Mouse (Mus musculus): Measurements from ENCODE around the gene Olfr412. TPM values are rescaled to one million over a fixed set of nuclear protein-coding genes. Genes with fewer than 3 reads are reported as not detected.

Gene Olfr412
- polyA plus RNA-seq, 1 experiment from 2014 or later, result not detected

- no peak for ATAC-seq (ENCODE audit: insufficient number of reproducible peaks, insufficient read depth, low FRiP score, low TSS enrichment)
- H3K27me3 ChIP-seq, result 0 out of 2 replicates have a peak, but pooled peaks cover 3% of the 10 kb centered on the region
- H3K9ac ChIP-seq, result no peak overlapping the region
- no peaks in the 10 kb centered on the region for H3K9me3 ChIP-seq
- no peak overlapping the region for H3K4me3 ChIP-seq
- H3K36me3 ChIP-seq, result no peaks in the 10 kb centered on the region
- no peaks in the 10 kb centered on the region for H3K4me1 ChIP-seq
- 69% methylated on average over 5 of the region's 5 CpGs for WGBS
- no peak overlapping the region for H3K4me2 ChIP-seq (replicated peaks)
- H3K27ac ChIP-seq, result no peak overlapping the region
Observed at GRCm38 (mm10) chr11:74393489-74393888, 31.6 kb downstream of the Olfr412 start.

DNA sequence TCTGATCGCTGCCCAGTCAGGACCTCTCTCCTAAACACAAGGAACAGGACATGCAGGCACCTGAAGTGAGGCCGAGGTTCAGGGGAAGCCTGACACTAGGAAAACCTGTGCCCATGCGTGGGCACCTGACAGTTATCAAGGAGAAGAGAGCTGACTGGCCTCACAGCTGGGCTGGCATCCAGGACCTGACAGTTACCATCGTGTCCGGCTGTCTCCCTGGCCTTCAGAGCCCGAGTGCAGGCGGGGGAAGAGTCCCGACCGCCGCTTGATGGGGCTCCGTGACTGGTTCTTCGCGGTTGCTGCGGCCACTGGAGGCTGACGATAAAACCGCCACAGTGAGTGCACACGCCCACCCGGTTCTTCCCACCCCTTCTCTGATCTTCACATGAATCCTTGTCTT is 33.7 kb downstream of the Olfr412 start:
- H3K9ac ChIP-seq, result no peak overlapping the region
- no peak overlapping the region for H3K27ac ChIP-seq
- H3K4me2 ChIP-seq (replicated peaks), result no peak overlapping the region
- 85% methylated on average over 18 of the region's 18 CpGs for WGBS
- no peaks in the 10 kb centered on the region for H3K4me1 ChIP-seq
- 0 out of 2 replicates have a peak, but pooled peaks cover 3% of the 10 kb centered on the region for H3K27me3 ChIP-seq
- H3K36me3 ChIP-seq, result no peaks in the 10 kb centered on the region
- no peak for ATAC-seq (ENCODE audit: insufficient number of reproducible peaks, insufficient read depth, low FRiP score, low TSS enrichment)
- no peaks in the 10 kb centered on the region for H3K9me3 ChIP-seq
- no peak overlapping the region for H3K4me3 ChIP-seq

- no peak overlapping the region for H3K4me3 ChIP-seq
- no peaks in the 10 kb centered on the region for H3K9me3 ChIP-seq
- no peak overlapping the region for H3K9ac ChIP-seq
- H3K36me3 ChIP-seq, result no peaks in the 10 kb centered on the region
- no peak overlapping the region for H3K27ac ChIP-seq
- H3K4me2 ChIP-seq (replicated peaks), result no peak overlapping the region
- 36% methylated on average over 2 of the region's 2 CpGs for WGBS
- no peaks in the 10 kb centered on the region for H3K4me1 ChIP-seq
- H3K27me3 ChIP-seq, result no peaks in the 10 kb centered on the region
- no peak for ATAC-seq (ENCODE audit: insufficient number of reproducible peaks, insufficient read depth, low FRiP score, low TSS enrichment)
Observed at GRCm38 (mm10) chr11:74402126-74402525, 40.3 kb downstream of the Olfr412 start.

- no peaks in the 10 kb centered on the region for H3K9me3 ChIP-seq
- H3K9ac ChIP-seq, result no peak overlapping the region
- peaks cover 8% of the 10 kb centered on the region for H3K4me1 ChIP-seq
- no peaks in the 10 kb centered on the region for H3K36me3 ChIP-seq
- no peak for ATAC-seq (ENCODE audit: insufficient number of reproducible peaks, insufficient read depth, low FRiP score, low TSS enrichment)
- no peak overlapping the region for H3K27ac ChIP-seq
- 55% methylated on average over 2 of the region's 2 CpGs for WGBS
- no peak overlapping the region for H3K4me2 ChIP-seq (replicated peaks)
- no peaks in the 10 kb centered on the region for H3K27me3 ChIP-seq
- no peak overlapping the region for H3K4me3 ChIP-seq
Observed at GRCm38 (mm10) chr11:74404216-74404615, 42.3 kb downstream of the Olfr412 start.

DNA sequence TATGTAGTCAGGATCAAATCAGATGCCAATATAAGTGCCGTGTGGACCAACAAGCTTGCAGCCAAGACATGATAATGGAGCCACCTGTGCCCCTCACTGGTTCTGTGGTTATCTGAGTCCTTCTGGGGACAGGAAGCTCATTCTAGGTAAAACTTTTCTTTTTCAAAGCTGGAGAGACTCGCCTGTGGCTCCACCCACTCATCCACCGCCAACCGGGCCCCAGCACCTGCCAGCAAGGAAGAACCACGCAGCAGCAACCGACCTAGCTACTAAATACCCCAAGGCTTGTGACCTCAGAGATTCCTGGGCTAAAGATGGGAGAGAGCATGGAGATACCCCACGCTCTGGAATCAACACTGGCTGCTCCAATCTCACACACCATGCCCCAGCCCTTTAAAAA is 43.3 kb downstream of the Olfr412 start:
- Histone ChIP-seq H3K4me1 (peaks cover 17% of the 10 kb centered on the region), H3K27me3 (no peaks in the 10 kb centered on the region), H3K4me3 (no peak overlapping the region), H3K9ac (no peak overlapping the region), H3K27ac (no peak overlapping the region), H3K9me3 (no peaks in the 10 kb centered on the region), H3K4me2 (replicated peaks) (no peak overlapping the region), H3K36me3 (no peaks in the 10 kb centered on the region)
- 74% methylated on average over 7 of the region's 7 CpGs for WGBS
- no peak for ATAC-seq (ENCODE audit: insufficient number of reproducible peaks, insufficient read depth, low FRiP score, low TSS enrichment)

GRCm38 (mm10) chr11:74408587-74409446 is 46.9 kb downstream of the Olfr412 start:
- WGBS, result 56% methylated on average over 4 of the region's 4 CpGs
- Histone ChIP-seq H3K27ac (peak overlapping the region; percentile 63), H3K27me3 (no peaks in the 10 kb centered on the region), H3K4me2 (replicated peaks) (no peak overlapping the region), H3K9me3 (no peaks in the 10 kb centered on the region), H3K9ac (no peak overlapping the region), H3K36me3 (no peaks in the 10 kb centered on the region), H3K4me1 (peaks cover 20% of the 10 kb centered on the region), H3K4me3 (no peak overlapping the region)
- ATAC-seq (ENCODE audit: insufficient number of reproducible peaks, insufficient read depth, low FRiP score, low TSS enrichment), result peak; percentile 70

GRCm38 (mm10) chr11:74409447-74409754 is 47.5 kb downstream of the Olfr412 start:
- Histone ChIP-seq H3K27ac (peak overlapping the region; percentile 63), H3K9me3 (no peaks in the 10 kb centered on the region), H3K9ac (no peak overlapping the region), H3K4me2 (replicated peaks) (no peak overlapping the region), H3K4me1 (peaks cover 20% of the 10 kb centered on the region), H3K27me3 (no peaks in the 10 kb centered on the region), H3K4me3 (no peak overlapping the region), H3K36me3 (no peaks in the 10 kb centered on the region)
- ATAC-seq (ENCODE audit: insufficient number of reproducible peaks, insufficient read depth, low FRiP score, low TSS enrichment), result no peak
- 45% methylated on average over 5 of the region's 5 CpGs for WGBS

DNA sequence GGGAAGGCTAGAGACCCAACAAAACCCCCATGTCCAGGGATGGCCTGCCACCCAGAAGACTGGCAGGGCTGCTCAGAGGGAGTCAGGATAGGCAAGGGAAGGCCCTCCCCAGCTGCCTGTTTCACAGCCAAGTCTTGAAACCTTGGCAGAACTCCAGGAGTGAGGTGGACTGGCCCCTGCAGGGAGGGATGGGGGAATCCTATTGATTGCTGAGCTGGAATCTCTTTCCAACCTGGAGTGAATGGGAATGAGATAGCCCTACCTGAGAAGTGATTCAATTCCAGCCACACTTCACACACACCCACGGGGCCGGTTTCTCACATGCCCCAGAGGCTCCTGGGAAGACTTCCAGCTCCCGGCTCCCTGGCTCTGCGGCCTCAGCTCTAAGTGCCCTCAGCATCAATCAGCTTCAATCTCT is 47.9 kb downstream of the Olfr412 start:
- Histone ChIP-seq H3K4me1 (peaks cover 20% of the 10 kb centered on the region), H3K9ac (no peak overlapping the region), H3K9me3 (no peaks in the 10 kb centered on the region), H3K4me2 (replicated peaks) (no peak overlapping the region), H3K4me3 (no peak overlapping the region), H3K27ac (peak overlapping the region; percentile 63), H3K36me3 (no peaks in the 10 kb centered on the region), H3K27me3 (no peaks in the 10 kb centered on the region)
- 71% methylated on average over 4 of the region's 4 CpGs for WGBS
- 0 out of 2 replicates have a peak, but pooled peaks have one; percentile 37 for ATAC-seq (ENCODE audit: insufficient number of reproducible peaks, insufficient read depth, low FRiP score, low TSS enrichment)

DNA sequence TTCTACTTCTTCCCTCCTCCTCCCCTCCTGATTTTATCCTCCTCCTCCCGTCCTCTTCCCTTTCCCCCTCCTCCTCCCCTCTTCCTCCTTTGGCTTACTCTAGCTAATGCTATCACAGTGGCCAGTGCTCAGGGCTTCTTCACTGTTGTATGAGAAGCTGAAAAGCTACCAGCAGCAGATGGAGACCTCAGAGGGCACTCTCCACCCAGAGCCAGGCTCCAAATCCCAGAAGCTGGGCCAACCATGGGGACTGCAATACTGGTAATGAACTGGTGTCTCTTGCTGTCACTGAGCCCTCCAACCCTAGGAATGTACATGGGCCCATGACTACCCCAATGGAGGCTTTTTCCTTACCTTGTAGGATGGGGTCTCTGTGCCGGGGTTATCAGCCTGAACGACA is 50.1 kb downstream of the Olfr412 start:
- no peak overlapping the region for H3K27ac ChIP-seq
- no peak overlapping the region for H3K4me3 ChIP-seq
- no peaks in the 10 kb centered on the region for H3K9me3 ChIP-seq
- no peak overlapping the region for H3K9ac ChIP-seq
- H3K4me1 ChIP-seq, result peaks cover 20% of the 10 kb centered on the region
- H3K4me2 ChIP-seq (replicated peaks), result no peak overlapping the region
- no peak for ATAC-seq (ENCODE audit: insufficient number of reproducible peaks, insufficient read depth, low FRiP score, low TSS enrichment)
- WGBS, result 71% methylated on average over 3 of the region's 3 CpGs
- no peaks in the 10 kb centered on the region for H3K36me3 ChIP-seq
- H3K27me3 ChIP-seq, result no peaks in the 10 kb centered on the region

DNA sequence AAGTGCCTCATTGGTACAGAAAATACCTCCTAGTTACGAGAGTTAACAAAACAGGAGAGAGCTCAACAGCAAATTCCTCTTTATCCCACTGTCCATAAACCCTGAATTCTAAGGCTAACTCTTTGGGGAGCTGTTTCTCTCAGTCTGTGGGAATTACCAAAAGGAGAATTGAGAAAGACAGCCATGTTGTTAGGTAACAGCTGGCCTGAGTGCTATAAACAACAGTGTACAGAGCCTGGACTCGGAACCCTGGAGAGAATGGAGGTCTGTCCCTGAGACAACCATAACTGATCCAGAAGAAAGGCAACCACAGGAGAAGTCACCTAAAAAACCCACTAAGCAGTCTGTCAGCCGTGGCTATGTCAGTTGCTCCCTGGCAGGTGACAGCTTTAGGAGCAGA is 50.6 kb downstream of the Olfr412 start:
- Histone ChIP-seq H3K27ac (no peak overlapping the region), H3K36me3 (no peaks in the 10 kb centered on the region), H3K4me2 (replicated peaks) (no peak overlapping the region), H3K9ac (no peak overlapping the region), H3K4me3 (no peak overlapping the region), H3K27me3 (no peaks in the 10 kb centered on the region), H3K9me3 (no peaks in the 10 kb centered on the region), H3K4me1 (peaks cover 20% of the 10 kb centered on the region)
- ATAC-seq (ENCODE audit: insufficient number of reproducible peaks, insufficient read depth, low FRiP score, low TSS enrichment), result no peak
- 77% methylated on average over 3 of the region's 3 CpGs for whole genome bisulfite sequencing

GRCm38 (mm10) chr11:74413449-74413972 is 51.6 kb downstream of the Olfr412 start:
- Histone ChIP-seq H3K36me3 (no peaks in the 10 kb centered on the region), H3K9me3 (no peaks in the 10 kb centered on the region), H3K27me3 (no peaks in the 10 kb centered on the region), H3K4me1 (peaks cover 19% of the 10 kb centered on the region), H3K4me2 (replicated peaks) (no peak overlapping the region), H3K4me3 (no peak overlapping the region), H3K9ac (no peak overlapping the region), H3K27ac (no peak overlapping the region)
- WGBS, result 71% methylated on average over 3 of the region's 3 CpGs
- ATAC-seq (ENCODE audit: insufficient number of reproducible peaks, insufficient read depth, low FRiP score, low TSS enrichment), result no peak

- Histone ChIP-seq H3K9me3 (no peaks in the 10 kb centered on the region), H3K4me3 (no peak overlapping the region), H3K27me3 (no peaks in the 10 kb centered on the region), H3K4me2 (replicated peaks) (no peak overlapping the region), H3K27ac (no peak overlapping the region), H3K9ac (no peak overlapping the region), H3K36me3 (no peaks in the 10 kb centered on the region), H3K4me1 (peaks cover 13% of the 10 kb centered on the region)
- ATAC-seq (ENCODE audit: insufficient number of reproducible peaks, insufficient read depth, low FRiP score, low TSS enrichment), result no peak
- 60% methylated on average over 9 of the region's 9 CpGs for WGBS
Observed at GRCm38 (mm10) chr11:74414112-74414511, 52.2 kb downstream of the Olfr412 start.
